Mouse (Mus musculus): Measurements from ENCODE around the gene Spaca6.

Spaca6 gene

GRCm38 (mm10) chr17:17826751-17827657 lies at the start of gene Spaca6:
Gene Spaca6 (plus strand): TSS chr17:17827158.
- DNase-seq (ENCODE audit: low spot score): peak; percentile 88

GRCm38 (mm10) chr17:17790866-17791630 lies 35.9 kb upstream of the Spaca6 start:
- no peak for DNase-seq (ENCODE audit: low spot score)

- peak; percentile 4 for DNase-seq (ENCODE audit: low spot score)
These were observed 34.4 kb upstream of the Spaca6 start for GRCm38 (mm10) chr17:17792578-17792977.

GRCm38 (mm10) chr17:17795527-17795926 lies 31.4 kb upstream of the Spaca6 start:
- no peak for DNase-seq (ENCODE audit: low spot score)

GRCm38 (mm10) chr17:17823612-17824336 lies 3.2 kb upstream of the Spaca6 start:
- no peak for DNase-seq (ENCODE audit: low spot score)

- DNase-seq (ENCODE audit: low spot score): no peak
These were observed 902 bp upstream of the Spaca6 start for GRCm38 (mm10) chr17:17825921-17826591.

GRCm38 (mm10) chr17:17827658-17828190 lies 766 bp downstream of the Spaca6 start:
- peak; percentile 56 for DNase-seq (ENCODE audit: low spot score)

DNA sequence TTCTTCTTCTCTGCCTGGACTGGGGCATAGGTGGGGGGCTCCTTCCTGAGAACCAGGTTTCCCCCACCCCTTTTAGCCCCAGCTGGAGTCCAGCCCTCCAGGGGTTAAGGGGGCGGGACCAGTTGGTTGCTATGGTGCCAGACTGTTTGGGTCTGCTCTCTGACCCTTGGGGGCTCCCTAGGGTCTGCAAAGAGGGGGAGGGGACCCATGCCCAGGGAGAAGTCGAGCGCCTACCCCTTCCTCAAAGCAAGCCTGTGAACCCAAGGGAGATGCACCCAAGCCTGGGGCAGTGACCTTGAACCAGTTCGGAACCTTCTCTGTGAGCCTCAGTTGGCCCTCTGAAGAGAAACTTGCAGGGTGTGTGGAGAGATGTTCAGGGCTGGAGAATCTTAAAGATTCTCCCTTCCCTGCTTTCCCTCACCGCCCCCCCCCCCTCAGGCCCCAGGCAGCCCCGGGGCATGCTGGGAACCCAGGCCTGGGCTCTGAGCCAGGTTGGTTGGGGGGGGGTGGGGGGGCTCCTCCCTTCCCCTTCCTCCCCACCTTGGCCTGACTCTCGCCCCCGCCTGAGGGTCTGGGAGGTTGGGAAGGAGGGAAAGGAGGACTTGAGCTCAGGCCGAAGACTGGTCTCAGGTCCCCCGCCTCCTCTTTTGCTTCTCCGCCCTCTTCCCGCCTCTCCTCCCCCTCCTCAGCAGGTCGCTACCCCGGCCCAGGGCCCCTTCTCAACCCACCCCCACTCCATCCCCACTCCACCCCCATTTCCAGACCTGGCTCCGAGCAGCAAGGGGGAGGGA lies 1.4 kb downstream of the Spaca6 start:
- DNase-seq (ENCODE audit: low spot score): no peak

DNA sequence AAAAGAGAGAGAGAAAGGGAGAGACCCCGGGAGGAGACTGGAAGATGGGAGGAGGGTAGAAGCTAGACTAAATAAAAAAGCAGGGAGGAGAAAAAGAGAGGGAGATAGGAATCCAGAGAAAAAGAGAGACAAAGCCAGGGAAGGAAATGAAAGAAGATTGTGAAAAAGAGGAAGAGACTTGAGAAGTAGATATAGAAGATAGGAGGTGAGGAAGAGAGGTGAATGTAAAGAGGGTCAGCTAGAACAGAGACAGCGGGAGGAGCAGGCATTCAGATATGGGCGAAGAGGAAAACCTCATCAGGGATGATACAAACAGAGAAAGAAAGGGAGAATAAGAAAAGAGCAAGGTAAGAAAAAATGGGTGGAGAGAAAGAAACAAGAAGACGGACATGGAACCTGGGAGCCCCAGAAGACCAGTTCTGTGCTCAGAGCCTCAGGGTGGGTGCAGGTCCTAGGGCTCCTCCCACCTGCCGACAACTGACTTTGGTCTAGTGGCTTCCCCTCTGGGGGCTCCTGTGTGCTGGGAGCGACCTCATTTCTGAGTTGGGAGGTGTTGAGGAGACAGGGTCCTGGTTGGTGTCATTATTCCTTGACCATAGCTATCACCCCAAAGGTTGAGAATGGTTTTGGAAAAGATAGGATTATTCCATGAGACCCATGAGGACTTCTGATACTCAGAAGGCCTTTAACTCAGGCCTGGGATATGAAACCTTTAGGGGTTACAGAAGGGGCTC lies 2.3 kb downstream of the Spaca6 start:
- no peak for DNase-seq (ENCODE audit: low spot score)

GRCm38 (mm10) chr17:17829816-17830535 lies 3.0 kb downstream of the Spaca6 start:
- no peak for DNase-seq (ENCODE audit: low spot score)

DNA sequence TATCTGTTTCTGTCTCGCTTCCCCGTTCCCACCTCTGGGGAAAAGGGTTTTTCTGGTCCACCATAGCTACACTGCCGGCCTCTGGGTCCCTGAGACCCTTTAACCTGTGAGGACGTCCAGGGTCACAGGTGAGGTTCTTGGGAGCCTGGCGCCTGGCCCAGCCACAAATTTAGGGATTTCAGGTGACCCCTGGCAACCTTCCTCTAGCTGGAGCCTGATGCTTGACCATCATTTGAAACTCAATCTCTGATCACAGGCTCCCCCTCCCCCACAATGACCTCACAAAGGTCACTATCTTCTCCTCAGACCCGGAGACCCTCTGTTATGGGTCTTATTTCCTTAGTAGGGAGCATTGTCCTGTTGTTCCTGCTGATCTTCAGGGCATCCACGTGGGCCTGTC lies 3.8 kb downstream of the Spaca6 start:
- DNase-seq (ENCODE audit: low spot score): no peak

GRCm38 (mm10) chr17:17834896-17835295 lies 7.9 kb downstream of the Spaca6 start:
- DNase-seq (ENCODE audit: low spot score): no peak

DNA sequence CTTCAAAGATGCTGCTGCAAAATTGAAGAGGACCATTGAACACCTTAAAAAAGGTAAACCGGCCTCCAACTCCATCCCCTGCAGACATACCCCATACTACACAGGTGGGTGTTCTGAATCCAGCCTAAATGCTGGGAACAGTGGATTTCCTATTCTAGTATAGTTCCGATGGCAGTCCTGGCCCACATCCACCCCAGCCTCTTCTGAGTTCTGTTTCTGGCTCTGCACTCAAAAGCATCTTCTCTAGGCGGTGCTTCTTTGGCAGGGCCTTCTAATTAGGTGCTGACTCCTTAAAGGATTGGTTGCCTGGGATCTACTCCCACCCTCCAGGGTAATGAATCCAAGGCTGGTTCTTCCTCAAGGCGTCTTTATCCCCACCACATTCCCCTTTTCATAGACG lies 9.1 kb downstream of the Spaca6 start:
- DNase-seq (ENCODE audit: low spot score): no peak

- no peak for DNase-seq (ENCODE audit: low spot score)
These were observed 10.5 kb downstream of the Spaca6 start for GRCm38 (mm10) chr17:17837426-17837825.

DNA sequence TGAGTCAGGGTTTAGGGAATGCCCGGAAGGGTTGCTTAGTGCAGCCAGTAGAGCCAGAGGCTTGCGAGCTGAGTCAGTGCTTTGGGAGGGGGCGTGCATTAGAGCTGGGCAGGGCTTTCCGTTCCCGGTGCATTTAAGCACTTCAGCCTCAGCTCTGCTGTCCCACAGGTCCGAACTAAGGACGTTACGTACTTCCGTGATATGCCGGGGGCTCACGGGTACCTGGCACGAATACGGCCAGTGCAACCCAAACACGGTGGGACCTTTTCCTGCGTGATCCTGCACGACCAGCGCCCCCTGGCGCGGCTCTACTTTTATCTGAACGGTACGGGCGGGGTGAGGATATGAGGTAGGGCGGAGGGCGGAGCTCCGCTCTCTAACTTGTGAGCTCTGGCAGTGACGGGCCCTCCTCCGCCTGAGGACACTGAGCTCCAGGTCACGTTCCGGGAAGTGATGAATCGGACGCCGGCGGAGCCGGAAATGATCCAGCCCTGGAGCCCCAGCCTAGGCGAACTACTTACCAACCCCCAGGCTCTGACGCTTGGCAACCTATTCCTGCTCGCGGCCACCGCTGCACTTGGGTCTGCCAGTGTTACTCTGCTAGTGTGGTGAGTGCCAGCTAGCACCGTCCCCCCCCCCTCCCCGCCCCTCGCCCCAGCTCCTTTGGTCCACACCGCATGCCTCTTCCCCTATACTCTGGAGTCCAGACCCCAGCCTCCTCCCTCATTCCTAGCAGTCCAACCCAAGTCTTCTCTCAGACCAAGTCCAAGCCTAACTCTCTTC lies 11.2 kb downstream of the Spaca6 start:
- peak; percentile 99 for DNase-seq (ENCODE audit: low spot score)

DNA sequence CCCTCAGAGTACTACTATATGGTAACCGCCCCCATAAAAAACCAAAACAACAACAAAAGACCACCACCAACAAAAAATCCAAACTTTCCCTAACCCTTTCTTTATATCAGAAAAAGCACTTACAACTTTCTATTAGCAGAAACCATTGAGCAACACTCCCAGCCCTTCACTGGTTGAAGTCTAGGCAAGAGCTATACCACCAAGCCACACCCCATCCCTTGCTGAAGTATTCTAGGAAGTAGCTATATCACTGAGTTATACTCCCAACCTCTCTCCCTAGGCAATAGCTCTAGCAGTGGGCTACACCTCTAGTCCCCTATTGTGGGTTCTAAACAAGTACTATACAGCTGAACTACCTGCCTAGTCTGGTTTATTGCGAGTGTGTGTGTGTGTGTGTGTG lies 12.3 kb downstream of the Spaca6 start:
- no peak for DNase-seq (ENCODE audit: low spot score)

DNA sequence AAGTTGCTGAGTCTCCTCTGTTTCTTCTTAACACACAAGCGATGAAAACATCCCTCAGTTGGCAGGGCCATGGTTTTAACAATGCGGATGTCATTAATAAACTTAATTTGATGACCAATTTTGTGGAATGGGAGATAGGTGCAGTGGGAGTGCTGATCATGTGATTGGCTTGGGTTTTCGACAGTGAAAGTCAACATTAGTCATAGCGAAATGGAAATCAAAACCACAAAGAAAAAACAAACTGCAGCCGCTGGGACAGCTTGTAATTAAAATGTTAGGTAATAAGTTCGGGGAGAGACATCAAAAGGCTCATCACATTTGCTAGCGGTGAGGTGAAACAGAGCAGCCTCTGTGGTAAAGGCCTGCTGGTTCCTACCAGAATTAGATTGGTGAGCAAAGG lies 13.8 kb downstream of the Spaca6 start:
- no peak for DNase-seq (ENCODE audit: low spot score)

DNA sequence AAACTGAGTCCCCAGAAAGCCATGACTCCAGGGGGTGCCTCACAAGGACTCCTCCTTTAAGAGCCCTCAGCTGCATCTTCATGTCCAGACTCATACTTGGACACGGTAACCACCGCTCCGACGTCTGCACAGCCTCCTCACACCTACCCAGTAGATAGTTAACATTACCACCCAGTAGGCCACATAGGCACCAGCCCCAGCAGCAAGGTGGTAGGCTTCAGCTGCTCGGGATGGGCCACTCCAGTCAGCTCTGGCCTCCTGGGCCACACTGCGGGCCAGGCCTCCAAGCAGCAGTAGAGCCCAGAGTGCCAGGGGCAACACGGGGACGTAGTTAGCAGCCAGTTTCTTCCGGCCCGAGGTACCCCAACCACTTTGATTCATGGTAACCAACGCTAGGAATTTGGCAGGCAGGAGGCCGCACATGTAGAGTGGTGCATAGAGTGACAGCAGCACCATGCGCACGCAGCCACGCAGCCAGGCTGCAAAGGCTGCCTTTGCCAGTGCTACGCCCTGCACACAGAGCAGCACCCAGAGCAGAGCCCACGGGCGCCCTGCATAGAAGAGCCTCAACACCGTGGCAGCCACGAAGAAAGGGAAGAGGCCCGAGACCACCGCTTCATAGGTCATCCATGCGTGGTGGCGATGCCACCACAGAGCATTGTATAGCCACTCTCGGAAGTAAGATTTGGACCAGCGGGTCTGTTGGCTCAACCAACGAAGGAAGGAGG lies 16.7 kb downstream of the Spaca6 start:
- no peak for DNase-seq (ENCODE audit: low spot score)
